Comparison of ENCODE assay signal across 16 mouse cellular contexts in the genomic region with DNA sequence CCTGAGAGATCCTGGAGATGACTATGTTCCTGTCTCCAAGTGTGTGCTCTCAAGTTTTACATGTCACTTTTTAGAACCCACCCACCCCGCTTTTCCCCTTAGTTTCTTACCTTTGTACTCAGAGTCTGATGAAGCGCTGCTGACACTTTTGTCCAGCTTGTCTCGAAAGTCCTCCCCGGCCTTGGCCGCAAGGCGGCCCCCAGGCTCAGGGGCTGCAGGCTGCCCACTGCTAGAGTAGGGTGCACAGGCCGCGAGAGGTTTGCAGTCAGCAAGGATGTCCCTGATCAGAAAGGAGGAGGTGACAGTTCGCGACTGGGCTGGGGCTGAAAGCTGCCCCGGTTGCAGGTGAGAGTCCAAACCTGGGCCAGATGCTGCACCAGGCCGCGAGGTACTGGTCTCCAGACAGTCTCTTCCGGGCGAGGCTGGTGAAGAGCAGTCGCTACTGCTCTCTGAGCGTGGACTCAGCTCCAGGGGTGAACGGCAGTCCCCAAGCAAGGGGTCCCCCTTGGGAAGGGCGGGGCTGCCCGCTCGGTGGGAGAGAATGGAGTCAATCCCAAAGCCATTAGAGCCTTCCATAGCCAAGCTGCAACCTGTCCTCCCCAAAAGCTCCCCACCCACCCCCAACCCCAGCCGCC. TPM values are rescaled to one million over a fixed set of nuclear protein-coding genes. Genes with fewer than 3 reads are reported as not detected.
DNase-seq lines count a peak whose midpoint lies in the region; ATAC-seq and TF ChIP-seq lines count a peak whose summit lies in the region.
"Had no signal": no experiment of that assay in that cellular context is flagged by ENCODE, and none has a peak within 500 bp of the region (broad histone marks: within the 10 kb centered on the region; RNA-seq: fewer than 3 reads in every experiment).

No protein-coding gene starts in this region.

- DNase-seq in forebrain, embryonic 10.5 days (ENCODE audit: extremely low spot score, low spot score): peak; percentile 29
- no peak for DNase-seq in brain, embryonic 14.5 days (ENCODE audit: low read depth)
- no peak for DNase-seq in hindbrain, embryonic 14.5 days (ENCODE audit: low spot score)
- DNase-seq in adrenal gland, postnatal 36 days: no peak
- DNase-seq in spleen, postnatal 10 days (ENCODE audit: low spot score in 2 of 2): no peak
- DNase-seq in spleen, postnatal 4 days (ENCODE audit: low spot score in 2 of 2): no peak
- DNase-seq: adrenal gland, adult 8-10 months had no signal

- H3K9me3 ChIP-seq in forebrain, embryonic 10.5 days: no peaks in the 10 kb centered on the region
- no peaks in the 10 kb centered on the region for H3K9me3 ChIP-seq in forebrain, embryonic 16.5 days (ENCODE audit: control insufficient read depth, low read length)
- no peaks in the 10 kb centered on the region for H3K9me3 ChIP-seq in hindbrain, embryonic 14.5 days (ENCODE audit: control insufficient read depth, low read length)
- H3K9me3 ChIP-seq in midbrain, embryonic 15.5 days: no peaks in the 10 kb centered on the region
- H3K9me3 ChIP-seq: intestine, embryonic 15.5 days; limb, embryonic 12.5 days had no signal

- H3K27ac ChIP-seq in forebrain, embryonic 10.5 days: no peak overlapping the region
- H3K27ac ChIP-seq in forebrain, embryonic 16.5 days (ENCODE audit: low read length): no peak overlapping the region
- H3K27ac ChIP-seq in hindbrain, embryonic 14.5 days: peak overlapping the region; percentile 58
- peak overlapping the region; percentile 79 for H3K27ac ChIP-seq in midbrain, embryonic 15.5 days
- H3K27ac ChIP-seq: heart, adult 2 months; intestine, embryonic 15.5 days; limb, embryonic 12.5 days; macrophage had no signal

- peaks cover 100% of the 10 kb centered on the region for H3K27me3 ChIP-seq in forebrain, embryonic 10.5 days (ENCODE audit: poor library complexity, severe bottlenecking)
- peaks cover 68% of the 10 kb centered on the region for H3K27me3 ChIP-seq in forebrain, embryonic 16.5 days (replicated peaks; ENCODE audit: control insufficient read depth, insufficient read depth, low read length)
- peaks cover 94% of the 10 kb centered on the region for H3K27me3 ChIP-seq in hindbrain, embryonic 14.5 days (ENCODE audit: control insufficient read depth, insufficient read depth, low read length)
- H3K27me3 ChIP-seq in midbrain, embryonic 15.5 days (replicated peaks): peaks cover 56% of the 10 kb centered on the region

- peak overlapping the region; percentile 20; the same call in 1 of the 2 replicates for H3K4me3 ChIP-seq in forebrain, embryonic 10.5 days
- H3K4me3 ChIP-seq in forebrain, embryonic 16.5 days (replicated peaks; ENCODE audit: low read length): no peak overlapping the region
- peak overlapping the region; percentile 29 for H3K4me3 ChIP-seq in hindbrain, embryonic 14.5 days (replicated peaks; ENCODE audit: low read length)
- H3K4me3 ChIP-seq in midbrain, embryonic 15.5 days: peak overlapping the region; percentile 39
- H3K4me3 ChIP-seq: erythroblast, embryonic 14.5 days; heart, adult 2 months; intestine, embryonic 15.5 days; limb, embryonic 12.5 days had no signal

- H3K36me3 ChIP-seq in forebrain, embryonic 10.5 days (replicated peaks): no peaks in the 10 kb centered on the region
- H3K36me3 ChIP-seq in forebrain, embryonic 16.5 days (ENCODE audit: control insufficient read depth, insufficient read depth): no peaks in the 10 kb centered on the region
- H3K36me3 ChIP-seq in hindbrain, embryonic 14.5 days (replicated peaks; ENCODE audit: control insufficient read depth, insufficient read depth): no peaks in the 10 kb centered on the region
- no peaks in the 10 kb centered on the region for H3K36me3 ChIP-seq in midbrain, embryonic 15.5 days (replicated peaks)
- H3K36me3 ChIP-seq: intestine, embryonic 15.5 days; limb, embryonic 12.5 days had no signal

- WGBS in forebrain, embryonic 10.5 days: 2% methylated on average over 22 of the region's 22 CpGs
- 1% methylated on average over 22 of the region's 22 CpGs for WGBS in forebrain, embryonic 16.5 days
- WGBS in hindbrain, embryonic 14.5 days: 2% methylated on average over 22 of the region's 22 CpGs
- WGBS in midbrain, embryonic 15.5 days: 3% methylated on average over 22 of the region's 22 CpGs

- peaks cover 49% of the 10 kb centered on the region for H3K4me1 ChIP-seq in forebrain, embryonic 10.5 days
- peaks cover 17% of the 10 kb centered on the region for H3K4me1 ChIP-seq in forebrain, embryonic 16.5 days (replicated peaks; ENCODE audit: control insufficient read depth, insufficient read depth, low read length)
- peaks cover 10% of the 10 kb centered on the region; the same call in 1 of the 2 replicates for H3K4me1 ChIP-seq in hindbrain, embryonic 14.5 days (replicated peaks; ENCODE audit: control insufficient read depth, insufficient read depth, low read length)
- H3K4me1 ChIP-seq in midbrain, embryonic 15.5 days: peaks cover 17% of the 10 kb centered on the region

- no peak overlapping the region for H3K4me2 ChIP-seq in forebrain, embryonic 16.5 days (ENCODE audit: low read length)
- H3K4me2 ChIP-seq in hindbrain, embryonic 14.5 days (replicated peaks): no peak overlapping the region
- peak overlapping the region; percentile 41 for H3K4me2 ChIP-seq in midbrain, embryonic 15.5 days

- H3K9ac ChIP-seq in forebrain, embryonic 16.5 days (replicated peaks; ENCODE audit: low read depth, low read length): no peak overlapping the region
- peak overlapping the region; percentile 42 for H3K9ac ChIP-seq in hindbrain, embryonic 14.5 days
- H3K9ac ChIP-seq in midbrain, embryonic 15.5 days: peak overlapping the region; percentile 38
- H3K9ac ChIP-seq: intestine, embryonic 15.5 days; limb, embryonic 12.5 days had no signal

- TF ChIP-seq CTCF in brain, embryonic 14.5 days (IDR thresholded peaks at IDR 0.05; ENCODE audit: borderline replicate concordance, extremely low read depth, insufficient read depth, insufficient read length): peak; percentile 5; the same call in 1 of the 2 replicates

- no peak for TF ChIP-seq POLR2A in brain, embryonic 14.5 days (IDR thresholded peaks at IDR 0.05; ENCODE audit: borderline replicate concordance, extremely low read depth, insufficient read depth, insufficient read length, poor library complexity, severe bottlenecking)

- ATAC-seq in forebrain, embryonic 16.5 days: no peak
- ATAC-seq in hindbrain, embryonic 14.5 days (ENCODE audit: low FRiP score): peak; percentile 35; the same call in 1 of the 2 replicates
- ATAC-seq in midbrain, embryonic 15.5 days (replicated peaks): peak; percentile 50; the same call in 1 of the 2 replicates

RNA-seq across cellular contexts. Expression of a gene that starts 1.2 kb away (rescaled TPM):
- 0.17 and 0.74 TPM in 2 replicates for polyA plus RNA-seq in forebrain, embryonic 10.5 days (2016; fragmentation: Nextera tagmentation; extraction: Ambion mirVana)
- polyA plus RNA-seq in forebrain, embryonic 16.5 days (2015; fragmentation: Nextera tagmentation; extraction: Ambion mirVana): 0.83 and 0.89 TPM in 2 replicates
- polyA plus RNA-seq in brain, embryonic 14.5 days (2012; rRNA removed): 25.3 and 45.9 TPM in 2 replicates
- polyA plus RNA-seq in hindbrain, embryonic 14.5 days (2014; fragmentation: Nextera tagmentation; extraction: Ambion mirVana): 25.9 and 28.7 TPM in 2 replicates
- polyA plus RNA-seq in midbrain, embryonic 15.5 days (2015; fragmentation: Nextera tagmentation; extraction: Ambion mirVana): 53.5 and 77.8 TPM in 2 replicates
- total RNA-seq in adrenal gland, postnatal 36 days (2021): not detected
- total RNA-seq: adrenal gland, adult 8-10 months; heart, adult 2 months had no signal
- polyA plus RNA-seq: erythroblast, embryonic 14.5 days; heart, adult 2 months; heart, postnatal 0 days; limb, embryonic 12.5 days; liver, embryonic 16.5 days; macrophage had no signal

Comparison
In these comparisons a context has a peak if more than half of its experiments do, and no peak if none do; other contexts are left out.
1. H3K27ac ChIP-seq: peak in hindbrain, embryonic 14.5 days (single experiment) and midbrain, embryonic 15.5 days (single experiment); none in forebrain, embryonic 10.5 days (single experiment) and forebrain, embryonic 16.5 days (single experiment).
2. RNA of a gene that starts 1.2 kb away (polyA plus RNA-seq): 53.5 to 77.8 TPM in midbrain, embryonic 15.5 days, 25.3 to 45.9 TPM in brain, embryonic 14.5 days and 25.9 to 28.7 TPM in hindbrain, embryonic 14.5 days; 0.83 to 0.89 TPM in forebrain, embryonic 16.5 days and 0.17 to 0.74 TPM in forebrain, embryonic 10.5 days; every median in the first group is over 10 times any median in the second.